ENCODE assay signal across 25 mouse cellular contexts in the genomic region with DNA sequence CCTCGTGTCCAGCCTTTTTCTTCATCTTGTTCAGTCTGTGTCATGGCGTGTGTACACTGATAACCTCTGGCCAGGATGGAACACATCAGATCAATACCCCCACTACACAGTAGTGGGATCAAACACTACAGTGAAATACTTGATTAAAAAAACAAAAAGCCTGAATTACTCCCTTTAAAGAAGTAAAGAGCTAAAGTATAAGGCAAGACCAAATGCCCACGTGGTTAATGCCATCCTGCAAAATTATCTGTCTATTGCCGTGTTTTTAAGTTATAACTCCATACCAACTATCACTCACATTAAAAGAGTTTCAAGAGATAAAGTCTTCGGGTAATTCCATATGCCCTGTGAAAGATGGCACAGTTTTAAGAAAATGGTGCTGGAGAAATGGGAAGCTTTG.
"Had no signal": no experiment of that assay in that cellular context is flagged by ENCODE, and none has a peak within 500 bp of the region (broad histone marks: within the 10 kb centered on the region; RNA-seq: fewer than 3 reads in every experiment).

No protein-coding gene starts in this region.

- H3K9me3 ChIP-seq: heart, embryonic 13.5 days; heart, embryonic 15.5 days; hindbrain, embryonic 10.5 days; hindbrain, embryonic 12.5 days; intestine, embryonic 15.5 days; limb, embryonic 13.5 days; limb, embryonic 15.5 days; liver, embryonic 12.5 days had no signal

- H3K27ac ChIP-seq: gastrocnemius, adult 2 months; heart, adult 2 months; heart, embryonic 13.5 days; heart, embryonic 15.5 days; hindbrain, embryonic 10.5 days; hindbrain, embryonic 12.5 days; intestine, embryonic 15.5 days; limb, embryonic 13.5 days; limb, embryonic 15.5 days; liver, embryonic 12.5 days had no signal

- H3K27me3 ChIP-seq: heart, embryonic 13.5 days; heart, embryonic 15.5 days; hindbrain, embryonic 12.5 days; intestine, embryonic 15.5 days; liver, embryonic 12.5 days had no signal

- H3K9ac ChIP-seq: heart, embryonic 13.5 days; heart, embryonic 15.5 days; hindbrain, embryonic 12.5 days; hindbrain, embryonic 14.5 days; intestine, embryonic 15.5 days; limb, embryonic 13.5 days; limb, embryonic 15.5 days; liver, embryonic 12.5 days had no signal

- H3K36me3 ChIP-seq: heart, embryonic 13.5 days; heart, embryonic 15.5 days; hindbrain, embryonic 10.5 days; hindbrain, embryonic 12.5 days; intestine, embryonic 15.5 days; limb, embryonic 13.5 days; limb, embryonic 15.5 days; liver, embryonic 12.5 days had no signal

- H3K4me1 ChIP-seq: heart, embryonic 13.5 days; heart, embryonic 15.5 days; intestine, embryonic 15.5 days; liver, embryonic 12.5 days had no signal

- DNase-seq: gastrocnemius, adult 2 months; gastrocnemius, postnatal 10 days; gastrocnemius, postnatal 25 days; heart, adult 2 months; heart, postnatal 4 days; kidney, adult 18-20 months; kidney, adult 8-10 months; kidney, postnatal 10 days; kidney, postnatal 25 days; layer of hippocampus, adult 9-11 months; layer of hippocampus, postnatal 36 days; left cerebral cortex, postnatal 4 days had no signal

- H3K4me2 ChIP-seq: heart, embryonic 11.5 days; heart, embryonic 13.5 days; heart, embryonic 15.5 days; hindbrain, embryonic 12.5 days; hindbrain, embryonic 14.5 days; intestine, embryonic 15.5 days; limb, embryonic 13.5 days; limb, embryonic 15.5 days; liver, embryonic 12.5 days had no signal

- H3K4me3 ChIP-seq: gastrocnemius, adult 2 months; heart, adult 2 months; heart, embryonic 13.5 days; heart, embryonic 15.5 days; hindbrain, embryonic 10.5 days; hindbrain, embryonic 12.5 days; intestine, embryonic 15.5 days; limb, embryonic 13.5 days; limb, embryonic 15.5 days; liver, embryonic 12.5 days had no signal

- ATAC-seq: hindbrain, embryonic 16.5 days; inflammation-experienced regulatory T-cells, adult 6 months; intestine, embryonic 15.5 days; intestine, postnatal 0 days; liver, embryonic 12.5 days had no signal
